Mouse (Mus musculus) C2C12 (cell line): ENCODE measurements around the gene Suclg2. TPM values are rescaled to one million over a fixed set of nuclear protein-coding genes. Genes with fewer than 3 reads are reported as not detected.
"Not testable (repeated sequence)": the region's sequence is repeated elsewhere in the genome, so short reads cannot be mapped to it uniquely, and the experiment has no call there.

Experiments
- H3K27me3 ChIP-seq: one replicate; pipeline ENCODE4 v1.6.1; 2011; ENCODE audit not compliant: control insufficient read depth, insufficient read depth, insufficient read length
- H3K36me3 ChIP-seq: one replicate; pipeline ENCODE4 v1.6.1; 2011; ENCODE audit not compliant: control insufficient read depth, insufficient read depth
- H3K4me3 ChIP-seq: one replicate; pipeline ENCODE4 v1.5.1; 2011; ENCODE audit warnings: mild to moderate bottlenecking, control low read depth; ENCODE audit not compliant: poor library complexity, insufficient read depth, severe bottlenecking
- H3K79me2 ChIP-seq: one replicate; pipeline ENCODE4 v1.6.1; 2011; ENCODE audit not compliant: control insufficient read depth, insufficient read depth
- H3K79me3 ChIP-seq: one replicate; pipeline ENCODE4 v1.6.1; 2011; ENCODE audit warnings: low read depth, control low read depth
- H3ac ChIP-seq: one replicate; pipeline ENCODE3; 2011; ENCODE audit warnings: low read depth; ENCODE audit not compliant: control insufficient read depth, insufficient read length
- CEBPB ChIP-seq: IDR thresholded peaks from one replicate; pipeline ENCODE4 v1.6.1; 2011; ENCODE audit warnings: low read depth, mild to moderate bottlenecking, control low read depth, moderate library complexity
- CTCF ChIP-seq: IDR thresholded peaks from one replicate; pipeline ENCODE4 v1.5.1; 2011; ENCODE audit not compliant: control insufficient read depth, insufficient read depth, insufficient read length
- FOSL1 ChIP-seq: IDR thresholded peaks from one replicate; pipeline ENCODE4 v1.8.0; 2011; ENCODE audit warnings: mild to moderate bottlenecking, low read length; ENCODE audit not compliant: poor library complexity, insufficient read depth, severe bottlenecking
- MAX ChIP-seq: IDR thresholded peaks from one replicate; pipeline ENCODE4 v1.6.1; 2011; ENCODE audit warnings: mild to moderate bottlenecking, control low read depth
- MYOD1 ChIP-seq: IDR thresholded peaks from one replicate; pipeline ENCODE4 v1.6.1; 2011; ENCODE audit warnings: low read depth; ENCODE audit not compliant: control insufficient read depth, insufficient read length
- MYOG ChIP-seq: IDR thresholded peaks from one replicate; pipeline ENCODE4 v1.6.1; 2011; ENCODE audit not compliant: control insufficient read depth, insufficient read length; ENCODE audit errors: extremely low read depth
- USF1 ChIP-seq: IDR thresholded peaks from one replicate; pipeline ENCODE4 v1.6.1; 2011; ENCODE audit warnings: low read depth, mild to moderate bottlenecking, control low read depth, moderate library complexity
- polyA plus RNA-seq: library from polyadenylated mRNA; unstranded; fragments of >200 nt; fragmentation: generic; extraction: Trizol; gene quantifications from one replicate; pipeline ENCODE4 v1.2.1, GENCODE M21; 2012; ENCODE audit warnings: missing spikeins

Suclg2 gene
- polyA plus RNA-seq, 1 experiment: 23.2 TPM

GRCm38 (mm10) chr6:95613228-95613627 is 105.4 kb downstream of the Suclg2 start:
- Histone ChIP-seq H3K27me3 (no peaks in the 10 kb centered on the region), H3K79me2 (no peaks in the 10 kb centered on the region), H3K79me3 (no peaks in the 10 kb centered on the region), H3K4me3 (no peak overlapping the region), H3ac (no peak overlapping the region), H3K36me3 (no peaks in the 10 kb centered on the region)
- TF ChIP-seq MAX: no peak
- no peak for TF ChIP-seq CEBPB
- TF ChIP-seq MYOG: no peak
- TF ChIP-seq FOSL1: no peak
- no peak for TF ChIP-seq CTCF
- TF ChIP-seq MYOD1: no peak
- no peak for TF ChIP-seq USF1

GRCm38 (mm10) chr6:95612412-95613022 is 106.1 kb downstream of the Suclg2 start:
- Histone ChIP-seq H3K27me3 (no peaks in the 10 kb centered on the region), H3K4me3 (no peak overlapping the region), H3ac (no peak overlapping the region), H3K36me3 (no peaks in the 10 kb centered on the region), H3K79me3 (no peaks in the 10 kb centered on the region), H3K79me2 (no peaks in the 10 kb centered on the region)
- TF ChIP-seq CTCF (no peak), CEBPB (no peak), MAX (no peak), USF1 (no peak)

GRCm38 (mm10) chr6:95611059-95611458 is 107.5 kb downstream of the Suclg2 start:
- TF ChIP-seq CEBPB (no peak), CTCF (no peak), MAX (no peak), MYOG (no peak), MYOD1 (no peak), USF1 (no peak), FOSL1 (no peak)
- no peaks in the 10 kb centered on the region for H3K79me2 ChIP-seq
- no peaks in the 10 kb centered on the region for H3K36me3 ChIP-seq
- no peaks in the 10 kb centered on the region for H3K79me3 ChIP-seq
- no peak overlapping the region for H3K4me3 ChIP-seq
- H3ac ChIP-seq: no peak overlapping the region
- H3K27me3 ChIP-seq: no peaks in the 10 kb centered on the region

DNA sequence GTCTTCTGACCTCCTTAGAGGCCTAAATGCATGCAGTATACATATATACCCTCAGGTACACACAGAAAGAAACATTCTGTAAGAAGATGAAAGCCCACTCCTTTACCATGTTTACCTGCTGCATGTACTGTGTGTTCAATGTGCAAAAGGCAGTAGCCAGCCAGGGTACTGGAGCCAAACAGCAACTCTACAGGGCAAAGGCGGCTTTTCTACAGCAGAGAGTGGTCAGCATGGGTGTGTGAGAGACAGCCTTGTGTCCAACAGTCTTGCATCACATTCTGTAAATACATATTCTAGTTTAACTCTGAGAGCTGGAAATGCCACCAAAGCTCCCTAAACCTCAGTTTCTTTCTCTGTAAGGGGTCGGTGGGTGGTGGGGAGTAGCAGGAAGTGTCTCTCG is 110.5 kb downstream of the Suclg2 start:
- Histone ChIP-seq H3K79me3 (no peaks in the 10 kb centered on the region), H3K79me2 (no peaks in the 10 kb centered on the region), H3ac (no peak overlapping the region), H3K27me3 (no peaks in the 10 kb centered on the region), H3K4me3 (no peak overlapping the region), H3K36me3 (no peaks in the 10 kb centered on the region)
- TF ChIP-seq USF1 (no peak), MYOD1 (no peak), CEBPB (no peak), MAX (no peak), FOSL1 (no peak), CTCF (no peak), MYOG (no peak)

GRCm38 (mm10) chr6:95600731-95601130 is 117.9 kb downstream of the Suclg2 start:
- not testable (repeated sequence) for H3K79me2 ChIP-seq, H3K79me3 ChIP-seq, H3K4me3 ChIP-seq, H3K36me3 ChIP-seq, H3K27me3 ChIP-seq, H3ac ChIP-seq

- no peaks in the 10 kb centered on the region for H3K27me3 ChIP-seq
- peaks cover 1% of the 10 kb centered on the region for H3K79me3 ChIP-seq
- no peaks in the 10 kb centered on the region for H3K79me2 ChIP-seq
- no peak for TF ChIP-seq MAX
- no peak for TF ChIP-seq FOSL1
- TF ChIP-seq CEBPB: no peak
- no peak for TF ChIP-seq CTCF
- TF ChIP-seq MYOG: no peak
- no peak for TF ChIP-seq MYOD1
- no peak for TF ChIP-seq USF1
- H3ac ChIP-seq: no peak overlapping the region
- H3K4me3 ChIP-seq: no peak overlapping the region
- H3K36me3 ChIP-seq: peaks cover 3% of the 10 kb centered on the region
These were observed 121.5 kb downstream of the Suclg2 start for GRCm38 (mm10) chr6:95596766-95597750.
